Mouse (Mus musculus): ENCODE data around the gene Mtx1. TPM values are rescaled to one million over a fixed set of nuclear protein-coding genes. Genes with fewer than 3 reads are reported as not detected.
"Not testable (repeated sequence)": the region's sequence is repeated elsewhere in the genome, so short reads cannot be mapped to it uniquely, and the experiment has no call there.

The Mtx1 gene
- total RNA-seq, 2 experiments from 2014 or later, result 68.1 to 122 TPM

DNA sequence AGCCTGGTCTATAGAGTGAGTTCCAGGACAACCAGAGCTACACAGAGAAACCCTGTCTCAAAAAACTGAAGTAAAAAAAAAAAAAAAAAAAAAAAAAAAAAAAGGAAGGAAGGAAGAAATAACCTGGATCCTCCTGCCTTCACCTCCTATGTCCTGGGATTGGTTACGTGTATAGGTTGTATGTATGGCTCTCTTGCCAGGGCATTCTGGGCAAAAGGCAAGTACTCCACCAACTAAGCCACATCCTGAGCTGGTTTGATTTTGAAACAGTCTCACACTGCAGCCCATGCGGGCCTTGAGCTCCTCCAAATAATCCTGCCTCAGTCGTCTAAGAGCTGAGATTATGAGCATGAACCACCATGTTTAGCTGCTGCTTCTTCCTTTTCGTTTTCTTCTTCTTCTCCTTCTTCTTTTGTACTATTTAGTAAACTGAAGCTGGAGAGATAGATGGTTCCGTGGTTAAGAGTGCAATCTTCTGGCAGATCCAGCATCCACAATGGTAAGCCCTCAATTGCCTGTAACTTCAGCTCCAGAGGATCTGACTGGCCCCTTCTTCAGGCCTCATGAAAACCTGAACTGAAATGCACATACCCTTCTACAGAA lies 63.1 kb downstream of the Mtx1 start:
- ATAC-seq (replicated peaks; ENCODE audit: low FRiP score, low TSS enrichment, poor library complexity, severe bottlenecking), result no peak

DNA sequence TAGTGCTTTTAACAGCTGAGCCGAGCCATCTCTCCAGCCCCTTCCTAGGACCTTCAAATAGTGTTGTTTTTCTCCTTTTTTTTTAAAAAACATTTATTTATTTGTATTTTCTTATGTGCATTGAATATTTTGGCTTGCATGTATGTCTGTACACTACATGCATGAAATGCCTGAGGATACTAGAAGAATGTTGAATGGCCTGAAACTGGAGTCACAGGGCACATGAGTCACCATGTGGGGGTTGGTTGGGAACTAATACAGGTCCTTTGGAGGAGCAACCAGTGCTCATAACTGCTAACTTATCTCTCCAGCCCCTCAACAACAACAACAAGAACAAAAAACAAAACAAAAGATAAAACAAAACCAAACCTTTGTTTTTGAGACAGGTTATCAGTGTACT lies 63.8 kb downstream of the Mtx1 start:
- no peak for ATAC-seq (replicated peaks; ENCODE audit: low FRiP score, low TSS enrichment, poor library complexity, severe bottlenecking)

DNA sequence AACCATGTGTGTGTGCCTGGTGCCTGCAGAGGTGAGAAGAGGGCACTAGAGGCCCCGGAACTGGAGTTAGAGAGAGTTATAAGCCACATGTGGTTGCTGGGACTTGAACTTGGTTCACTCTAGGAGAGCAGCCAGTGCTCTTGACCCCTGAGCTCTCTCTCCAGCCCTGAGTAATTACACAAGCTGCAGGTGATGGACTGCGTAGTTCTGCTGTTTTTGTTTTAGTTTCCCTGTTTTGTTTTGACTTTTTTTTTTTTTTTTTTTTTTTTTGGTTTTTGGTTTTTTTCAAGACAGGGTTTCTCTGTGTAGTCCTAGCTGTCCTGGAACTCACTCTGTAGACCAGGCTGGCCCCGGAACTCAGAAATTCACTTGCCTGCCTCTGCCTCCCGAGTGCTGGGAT lies 65.1 kb downstream of the Mtx1 start:
- no peak for ATAC-seq (replicated peaks; ENCODE audit: low FRiP score, low TSS enrichment, poor library complexity, severe bottlenecking)

DNA sequence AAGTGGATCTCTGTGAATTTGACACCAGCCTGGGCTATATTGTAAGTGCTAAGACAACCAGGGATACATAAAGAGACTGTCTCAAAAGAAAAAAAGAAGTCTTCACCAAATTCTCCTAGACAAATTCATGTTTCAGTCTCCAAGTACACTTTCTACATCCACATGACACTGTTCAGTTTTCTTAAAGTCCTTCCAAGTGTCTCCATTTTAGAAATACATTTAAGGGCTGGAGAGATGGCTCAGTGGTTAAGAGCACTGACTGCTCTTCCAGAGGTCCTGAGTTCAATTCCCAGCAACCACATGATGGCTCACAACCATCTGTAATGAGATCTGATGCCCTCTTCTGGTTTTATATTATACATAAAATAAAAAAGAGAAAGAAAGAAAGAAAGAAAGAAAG lies 65.7 kb downstream of the Mtx1 start:
- ATAC-seq (replicated peaks; ENCODE audit: low FRiP score, low TSS enrichment, poor library complexity, severe bottlenecking), result not testable (repeated sequence)

DNA sequence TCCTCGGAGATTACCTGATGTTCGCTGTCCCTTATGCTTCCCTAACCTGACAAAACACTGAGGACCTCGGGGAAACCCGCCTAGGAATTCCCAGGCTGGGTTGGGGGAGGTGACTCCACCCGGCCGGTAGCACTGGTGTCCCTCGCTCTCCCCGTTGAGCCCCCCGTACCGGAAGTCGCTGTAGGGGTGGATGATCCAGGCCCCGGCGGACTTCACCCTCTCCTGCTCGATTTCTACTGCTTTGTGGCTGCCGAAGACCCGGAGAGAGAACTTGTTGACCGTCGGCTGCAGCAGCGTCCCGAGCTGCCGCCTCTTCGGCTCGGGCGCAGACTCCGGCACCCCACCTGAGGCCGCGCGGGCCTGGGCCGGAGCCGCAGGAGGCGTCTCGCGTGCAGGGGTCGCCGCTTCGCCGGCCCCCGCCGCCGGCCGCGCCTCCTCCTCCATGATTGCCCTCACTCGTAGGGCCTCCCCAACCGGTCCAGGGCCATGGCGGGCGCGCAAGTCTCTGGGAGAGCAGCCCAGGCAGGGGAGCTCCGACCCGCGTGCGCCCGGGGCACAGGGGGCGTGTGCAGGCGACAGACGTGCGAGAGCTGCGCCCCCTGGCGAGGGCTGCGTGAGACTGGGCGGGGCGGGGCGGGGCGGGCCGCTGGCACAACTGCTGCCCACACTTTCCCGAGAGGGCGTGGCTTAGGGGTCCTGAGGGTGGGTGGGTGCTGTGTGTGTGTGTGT lies 67.1 kb downstream of the Mtx1 start, which contains the start of gene Hcn3:
TSS of gene Hcn3 (minus strand) at position 581 of the 729 bp plus-strand sequence.
- peak; percentile 48 for ATAC-seq (replicated peaks; ENCODE audit: low FRiP score, low TSS enrichment, poor library complexity, severe bottlenecking)

DNA sequence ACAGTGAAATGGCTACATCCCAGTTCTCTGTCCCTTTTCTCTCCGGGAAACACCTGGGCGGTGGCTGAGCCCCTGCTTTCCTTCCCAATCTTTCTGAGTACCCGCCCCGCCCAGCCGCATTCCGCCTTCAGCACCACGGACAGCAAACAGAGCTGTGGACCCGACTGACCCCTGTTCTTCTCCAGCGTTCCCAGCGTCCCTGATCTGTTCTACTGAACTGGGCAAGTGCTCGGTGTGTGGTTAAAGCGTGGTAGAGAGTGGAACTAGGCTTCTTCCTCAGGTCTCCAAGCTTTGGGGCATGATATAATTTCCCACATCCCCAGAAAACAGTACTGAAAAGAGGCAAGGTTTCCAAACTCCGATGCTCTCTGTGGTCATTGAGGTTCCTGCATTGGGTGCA lies 67.7 kb downstream of the Mtx1 start:
- ATAC-seq (replicated peaks; ENCODE audit: low FRiP score, low TSS enrichment, poor library complexity, severe bottlenecking), result peak; percentile 69

Other genes with a start within 250 kb of the Mtx1 start
- 8.0 and 13.7 TPM in 2 replicates for gene Rusc1, start 133.8 kb downstream of the Mtx1 start, total RNA-seq (2014; fragmentation: Nextera tagmentation)
- gene Rusc1, start 133.8 kb downstream of the Mtx1 start, total RNA-seq (2017), result 5.8 and 8.9 TPM in 2 replicates
- not detected in 2 replicates for gene Gm43738, start 126.0 kb downstream of the Mtx1 start, total RNA-seq (2014; fragmentation: Nextera tagmentation)
- gene Gm43738, start 126.0 kb downstream of the Mtx1 start, total RNA-seq (2017), result not detected in 2 replicates
- 53.1 and 60.3 TPM in 2 replicates for gene Fdps, start 125.1 kb downstream of the Mtx1 start, total RNA-seq (2014; fragmentation: Nextera tagmentation)
- 102 and 125 TPM in 2 replicates for gene Fdps, start 125.1 kb downstream of the Mtx1 start, total RNA-seq (2017)
- 213 and 235 TPM in 2 replicates for gene Pklr, start 90.9 kb downstream of the Mtx1 start, total RNA-seq (2014; fragmentation: Nextera tagmentation)
- 157 and 170 TPM in 2 replicates for gene Pklr, start 90.9 kb downstream of the Mtx1 start, total RNA-seq (2017)
- 1.5 and 1.6 TPM in 2 replicates for gene Hcn3, start 66.9 kb downstream of the Mtx1 start, total RNA-seq (2014; fragmentation: Nextera tagmentation)
- gene Hcn3, start 66.9 kb downstream of the Mtx1 start, total RNA-seq (2017), result 1.4 and 2.5 TPM in 2 replicates
- 72.3 and 88.0 TPM in 2 replicates for gene Clk2, start 62.3 kb downstream of the Mtx1 start, total RNA-seq (2014; fragmentation: Nextera tagmentation)
- 46.6 and 69.3 TPM in 2 replicates for gene Clk2, start 62.3 kb downstream of the Mtx1 start, total RNA-seq (2017)
- 86.7 and 129 TPM in 2 replicates for gene Scamp3, start 49.6 kb downstream of the Mtx1 start, total RNA-seq (2014; fragmentation: Nextera tagmentation)
- gene Scamp3, start 49.6 kb downstream of the Mtx1 start, total RNA-seq (2017), result 32.8 and 34.8 TPM in 2 replicates
- gene Fam189b, start 43.9 kb downstream of the Mtx1 start, total RNA-seq (2014; fragmentation: Nextera tagmentation), result 28.1 and 39.1 TPM in 2 replicates
- 6.9 and 13.7 TPM in 2 replicates for gene Fam189b, start 43.9 kb downstream of the Mtx1 start, total RNA-seq (2017)
- 39.6 and 41.4 TPM in 2 replicates for gene Gba, start 24.2 kb downstream of the Mtx1 start, total RNA-seq (2014; fragmentation: Nextera tagmentation)
- gene Gba, start 24.2 kb downstream of the Mtx1 start, total RNA-seq (2017), result 36.5 and 44.3 TPM in 2 replicates
- 4.0 TPM in 1 of 2 replicates, not detected in the other for gene Thbs3, start 11.9 kb downstream of the Mtx1 start, total RNA-seq (2014; fragmentation: Nextera tagmentation)
- gene Thbs3, start 11.9 kb downstream of the Mtx1 start, total RNA-seq (2017), result 0.57 and 1.7 TPM in 2 replicates
- gene Muc1, start 2.0 kb upstream of the Mtx1 start, total RNA-seq (2014; fragmentation: Nextera tagmentation), result not detected in 2 replicates
- not detected in 2 replicates for gene Muc1, start 2.0 kb upstream of the Mtx1 start, total RNA-seq (2017)
- gene Krtcap2, start 18.9 kb upstream of the Mtx1 start, total RNA-seq (2014; fragmentation: Nextera tagmentation), result 127 and 147 TPM in 2 replicates
- 119 and 124 TPM in 2 replicates for gene Krtcap2, start 18.9 kb upstream of the Mtx1 start, total RNA-seq (2017)
- not detected in 2 replicates for gene Trim46, start 19.2 kb upstream of the Mtx1 start, total RNA-seq (2014; fragmentation: Nextera tagmentation)
- not detected in 2 replicates for gene Trim46, start 19.2 kb upstream of the Mtx1 start, total RNA-seq (2017)
- gene Dpm3, start 32.3 kb upstream of the Mtx1 start, total RNA-seq (2014; fragmentation: Nextera tagmentation), result 44.2 and 75.7 TPM in 2 replicates
- 30.1 and 90.9 TPM in 2 replicates for gene Dpm3, start 32.3 kb upstream of the Mtx1 start, total RNA-seq (2017)
- 35.4 and 66.5 TPM in 2 replicates for gene Slc50a1, start 43.5 kb upstream of the Mtx1 start, total RNA-seq (2014; fragmentation: Nextera tagmentation)
- gene Slc50a1, start 43.5 kb upstream of the Mtx1 start, total RNA-seq (2017), result 31.4 and 50.3 TPM in 2 replicates
- not detected in 2 replicates for gene Efna1, start 54.1 kb upstream of the Mtx1 start, total RNA-seq (2014; fragmentation: Nextera tagmentation)
- gene Efna1, start 54.1 kb upstream of the Mtx1 start, total RNA-seq (2017), result not detected in 2 replicates
- gene Efna3, start 95.9 kb upstream of the Mtx1 start, total RNA-seq (2014; fragmentation: Nextera tagmentation), result not detected in 2 replicates
- not detected in 2 replicates for gene Efna3, start 95.9 kb upstream of the Mtx1 start, total RNA-seq (2017)
- 0.30 TPM in 1 of 2 replicates, not detected in the other for gene Efna4, start 110.9 kb upstream of the Mtx1 start, total RNA-seq (2014; fragmentation: Nextera tagmentation)
- 0.30 TPM in 1 of 2 replicates, not detected in the other for gene Efna4, start 110.9 kb upstream of the Mtx1 start, total RNA-seq (2017)
- 7.4 and 11.4 TPM in 2 replicates for gene Adam15, start 122.9 kb upstream of the Mtx1 start, total RNA-seq (2014; fragmentation: Nextera tagmentation)
- 2.3 and 6.4 TPM in 2 replicates for gene Adam15, start 122.9 kb upstream of the Mtx1 start, total RNA-seq (2017)
- not detected in 2 replicates for gene Dcst2, start 134.9 kb upstream of the Mtx1 start, total RNA-seq (2014; fragmentation: Nextera tagmentation)
- gene Dcst2, start 134.9 kb upstream of the Mtx1 start, total RNA-seq (2017), result not detected in 2 replicates
- not detected in 2 replicates for gene Dcst1, start 138.2 kb upstream of the Mtx1 start, total RNA-seq (2014; fragmentation: Nextera tagmentation)
- gene Dcst1, start 138.2 kb upstream of the Mtx1 start, total RNA-seq (2017), result not detected in 2 replicates
- gene Zbtb7b, start 167.7 kb upstream of the Mtx1 start, total RNA-seq (2014; fragmentation: Nextera tagmentation), result 5.0 and 6.6 TPM in 2 replicates
- gene Zbtb7b, start 167.7 kb upstream of the Mtx1 start, total RNA-seq (2017), result 7.3 and 11.5 TPM in 2 replicates
- gene Lenep, start 175.7 kb upstream of the Mtx1 start, total RNA-seq (2014; fragmentation: Nextera tagmentation), result 3.5 and 3.6 TPM in 2 replicates
- gene Lenep, start 175.7 kb upstream of the Mtx1 start, total RNA-seq (2017), result not detected in 2 replicates
- 24.8 and 27.7 TPM in 2 replicates for gene Flad1, start 184.8 kb upstream of the Mtx1 start, total RNA-seq (2014; fragmentation: Nextera tagmentation)
- gene Flad1, start 184.8 kb upstream of the Mtx1 start, total RNA-seq (2017), result 10.7 and 12.6 TPM in 2 replicates
- 185 and 237 TPM in 2 replicates for gene Cks1b, start 191.3 kb upstream of the Mtx1 start, total RNA-seq (2014; fragmentation: Nextera tagmentation)
- gene Cks1b, start 191.3 kb upstream of the Mtx1 start, total RNA-seq (2017), result 127 and 184 TPM in 2 replicates
- gene Shc1, start 191.4 kb upstream of the Mtx1 start, total RNA-seq (2014; fragmentation: Nextera tagmentation), result 95.9 and 113 TPM in 2 replicates
- gene Shc1, start 191.4 kb upstream of the Mtx1 start, total RNA-seq (2017), result 40.2 and 68.5 TPM in 2 replicates
- gene Pygo2, start 203.1 kb upstream of the Mtx1 start, total RNA-seq (2014; fragmentation: Nextera tagmentation), result 38.5 and 42.2 TPM in 2 replicates
- 9.6 and 19.9 TPM in 2 replicates for gene Pygo2, start 203.1 kb upstream of the Mtx1 start, total RNA-seq (2017)
- 7.5 and 8.2 TPM in 2 replicates for gene Pbxip1, start 209.6 kb upstream of the Mtx1 start, total RNA-seq (2014; fragmentation: Nextera tagmentation)
- 14.6 and 30.4 TPM in 2 replicates for gene Pbxip1, start 209.6 kb upstream of the Mtx1 start, total RNA-seq (2017)
- gene Pmvk, start 227.5 kb upstream of the Mtx1 start, total RNA-seq (2014; fragmentation: Nextera tagmentation), result 29.1 and 66.3 TPM in 2 replicates
- 28.2 and 33.5 TPM in 2 replicates for gene Pmvk, start 227.5 kb upstream of the Mtx1 start, total RNA-seq (2017)

Data from megakaryocyte-erythroid progenitor cell, adult 5-6 weeks (primary cell).